Mouse (Mus musculus) intestine, embryonic 16.5 days (tissue): ENCODE results near the gene Zbtb12. TPM values are rescaled to one million over a fixed set of nuclear protein-coding genes. Genes with fewer than 3 reads are reported as not detected.
A peak's percentile ranks its signal among the peaks of the same experiment; 100 is the strongest.

Experiments
- ATAC-seq: fragments of 200-750 bp; cut with Nextera tagmentation; 2 replicates; pipeline ENCODE4 v1.8.0; 2017; ENCODE audit warnings: moderate TSS enrichment, moderate library complexity
- H3K27ac ChIP-seq: fragments of 300-500 bp; sonication (generic); 2 replicates; pipeline ENCODE4 v1.5.1; 2014; ENCODE audit warnings: mild to moderate bottlenecking, low read length
- H3K27me3 ChIP-seq: fragments of 300-500 bp; sonication (generic); replicated peaks from 2 replicates; pipeline ENCODE4 v1.6.1; 2014; ENCODE audit warnings: low read length, control low read depth, mixed read lengths; ENCODE audit not compliant: control insufficient read depth, insufficient read depth
- H3K36me3 ChIP-seq: fragments of 300-500 bp; sonication (generic); 2 replicates; pipeline ENCODE4 v1.6.1; 2014; ENCODE audit warnings: low read length, control low read depth; ENCODE audit not compliant: control insufficient read depth, insufficient read depth
- H3K4me1 ChIP-seq: fragments of 300-500 bp; sonication (generic); 2 replicates; pipeline ENCODE4 v1.6.1; 2014; ENCODE audit warnings: low read length, control low read depth, mixed read lengths; ENCODE audit not compliant: control insufficient read depth, insufficient read depth
- H3K4me2 ChIP-seq: fragments of 300-500 bp; sonication (generic); 2 replicates; pipeline ENCODE4 v1.6.1; 2014; ENCODE audit warnings: low read depth, low read length, control low read depth
- H3K4me3 ChIP-seq: fragments of 300-500 bp; sonication (generic); 2 replicates; pipeline ENCODE4 v1.5.1; 2014; ENCODE audit warnings: mild to moderate bottlenecking, low read length
- H3K9ac ChIP-seq: fragments of 300-500 bp; sonication (generic); 2 replicates; pipeline ENCODE4 v1.6.1; 2014; ENCODE audit warnings: low read depth, low read length
- H3K9me3 ChIP-seq: fragments of 300-500 bp; sonication (generic); 2 replicates; pipeline ENCODE4 v1.6.1; 2016; ENCODE audit warnings: low read length, control low read depth; ENCODE audit not compliant: control insufficient read depth
- WGBS: fragments of 180-500 bp; shearing (Covaris S2); extraction: QIAGEN DNeasy Blood & Tissue Kit; methylation state at CpG from one replicate; pipeline ENCODE4 v1.1.7; 2014; 5-methylcytosine and 5-hydroxymethylcytosine counted together
- polyA plus RNA-seq: library from polyadenylated mRNA; unstranded; fragments of >200 nt; fragmentation: Nextera tagmentation; extraction: Ambion mirVana; gene quantifications from 2 replicates; pipeline ENCODE4 v1.2.1, GENCODE M21; 2015

Gene Zbtb12
- polyA plus RNA-seq, 1 experiment from 2014 or later, result 1.7 TPM

DNA sequence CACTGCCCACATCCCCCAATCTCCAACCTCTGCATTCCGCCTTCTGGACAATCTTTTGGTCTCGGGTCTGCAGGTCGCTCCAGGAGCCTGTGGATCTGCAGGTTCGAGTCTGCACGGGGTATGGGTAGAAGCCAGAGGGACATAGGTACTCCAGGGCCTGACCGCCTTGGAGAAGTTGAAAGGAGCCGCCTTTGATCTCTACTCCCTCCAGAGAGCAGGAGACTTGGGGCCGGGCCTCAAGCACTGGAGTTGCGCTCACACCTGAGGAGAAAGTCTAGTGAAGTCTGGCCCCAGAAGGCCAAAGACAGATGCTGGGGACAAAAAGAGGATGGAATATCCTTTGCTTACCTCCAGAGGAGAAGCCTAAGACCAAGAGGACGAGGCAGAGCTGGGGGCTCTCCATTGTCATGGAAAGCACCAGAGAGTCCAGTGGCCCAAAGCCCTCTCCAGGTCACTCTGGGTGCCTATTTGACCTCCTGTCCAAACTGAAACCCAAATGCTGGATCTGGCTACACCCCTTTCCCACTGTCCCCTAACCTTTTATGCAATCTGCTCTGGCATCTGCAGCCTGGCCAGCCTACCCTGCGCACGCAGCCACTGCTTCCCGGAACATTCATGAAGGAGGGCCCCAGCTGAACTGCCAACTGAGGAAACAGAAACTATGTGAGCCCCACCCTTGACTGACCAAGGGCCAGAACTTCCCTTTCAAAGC lies 17.4 kb upstream of the Zbtb12 start:
- H3K4me1 ChIP-seq, result peaks cover 7% of the 10 kb centered on the region; the same call in 1 of the 2 replicates
- peak; percentile 77 for ATAC-seq
- no peaks in the 10 kb centered on the region for H3K27me3 ChIP-seq
- peak overlapping the region; percentile 63 for H3K9ac ChIP-seq
- peak overlapping the region; percentile 55 for H3K4me2 ChIP-seq
- peak overlapping the region; percentile 89 for H3K27ac ChIP-seq
- 55% methylated on average over 13 of the region's 13 CpGs for WGBS
- no peaks in the 10 kb centered on the region; the same call in 1 of the 2 replicates for H3K36me3 ChIP-seq
- H3K4me3 ChIP-seq, result peak overlapping the region; percentile 40
- no peaks in the 10 kb centered on the region for H3K9me3 ChIP-seq

DNA sequence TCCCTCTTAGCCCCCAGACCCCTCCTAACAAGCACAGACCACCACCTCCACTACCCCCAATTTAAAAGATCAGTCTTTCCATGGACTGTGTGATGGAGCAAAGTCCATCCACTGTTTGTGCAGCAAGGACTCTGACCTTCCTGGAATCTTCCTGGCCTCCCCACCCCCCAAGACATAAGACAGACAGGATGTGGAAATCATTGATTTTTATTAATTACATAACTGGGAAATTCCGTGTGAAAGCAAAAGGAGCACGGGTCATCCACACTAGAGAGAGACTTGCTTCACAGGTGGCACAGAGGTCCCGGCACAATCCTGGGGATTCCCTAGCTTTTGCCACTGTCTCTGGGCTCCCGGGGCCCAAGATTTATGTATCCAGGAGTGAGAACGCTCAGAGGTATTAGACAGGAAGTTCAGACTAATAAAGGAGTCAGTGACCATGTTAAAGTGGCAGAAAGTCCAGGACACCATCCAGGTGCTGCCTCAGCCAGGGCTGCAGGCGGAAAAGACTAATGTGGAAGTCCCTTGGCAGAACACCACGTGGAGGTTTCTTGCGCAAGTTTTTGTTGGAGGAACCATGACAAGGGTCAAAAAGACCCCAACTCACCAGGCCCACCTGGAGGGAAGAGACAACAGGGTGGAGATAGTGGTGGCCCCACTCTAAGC lies 16.7 kb upstream of the Zbtb12 start, which contains the start of gene Cfb:
Gene Cfb (minus strand): TSS at position 103 of the 666 bp plus-strand sequence.
- H3K4me1 ChIP-seq, result peaks cover 9% of the 10 kb centered on the region; the same call in 1 of the 2 replicates
- H3K4me2 ChIP-seq, result peak within 1 kb of the TSS; percentile 55
- ATAC-seq, result peak; percentile 86
- H3K27me3 ChIP-seq, result no peaks in the 10 kb centered on the region
- H3K9ac ChIP-seq, result peak within 1 kb of the TSS; percentile 63
- H3K4me3 ChIP-seq, result peak within 1 kb of the TSS; percentile 40
- H3K36me3 ChIP-seq, result no peaks in the 10 kb centered on the region; the same call in 1 of the 2 replicates
- 39% methylated on average over 8 of the region's 8 CpGs for whole genome bisulfite sequencing
- H3K27ac ChIP-seq, result peak within 1 kb of the TSS; percentile 89
- H3K9me3 ChIP-seq, result no peaks in the 10 kb centered on the region

GRCm38 (mm10) chr17:34865981-34866380 lies 13.3 kb upstream of the Zbtb12 start:
- no peak overlapping the region for H3K4me2 ChIP-seq
- H3K36me3 ChIP-seq, result no peaks in the 10 kb centered on the region
- H3K27me3 ChIP-seq, result no peaks in the 10 kb centered on the region
- H3K9me3 ChIP-seq, result no peaks in the 10 kb centered on the region
- no peak overlapping the region for H3K4me3 ChIP-seq
- peak overlapping the region; percentile 10; the same call in 1 of the 2 replicates for H3K27ac ChIP-seq
- peaks cover 10% of the 10 kb centered on the region; the same call in 1 of the 2 replicates for H3K4me1 ChIP-seq
- H3K9ac ChIP-seq, result no peak overlapping the region
- no peak for ATAC-seq
- WGBS, result 51% methylated on average over 7 of the region's 7 CpGs

GRCm38 (mm10) chr17:34874321-34874720 lies 5.0 kb upstream of the Zbtb12 start:
- no peak overlapping the region for H3K27ac ChIP-seq
- 86% methylated on average over 6 of the region's 6 CpGs for WGBS
- no peak for ATAC-seq
- no peaks in the 10 kb centered on the region for H3K36me3 ChIP-seq
- H3K9me3 ChIP-seq, result no peaks in the 10 kb centered on the region
- H3K9ac ChIP-seq, result no peak overlapping the region
- no peak overlapping the region for H3K4me3 ChIP-seq
- H3K27me3 ChIP-seq, result no peaks in the 10 kb centered on the region
- H3K4me1 ChIP-seq, result no peaks in the 10 kb centered on the region
- no peak overlapping the region for H3K4me2 ChIP-seq

- Histone ChIP-seq H3K4me2 (peak overlapping the region; percentile 50), H3K4me3 (peak overlapping the region; percentile 35), H3K4me1 (0 out of 2 replicates have a peak, but pooled peaks cover 2% of the 10 kb centered on the region), H3K27ac (no peak overlapping the region), H3K27me3 (no peaks in the 10 kb centered on the region; the same call in 1 of the 2 replicates), H3K9me3 (no peaks in the 10 kb centered on the region), H3K36me3 (no peaks in the 10 kb centered on the region), H3K9ac (peak overlapping the region; percentile 49)
- peak; percentile 19; the same call in 1 of the 2 replicates for ATAC-seq
Observed at GRCm38 (mm10) chr17:34881166-34881565, 1.9 kb downstream of the Zbtb12 start.

DNA sequence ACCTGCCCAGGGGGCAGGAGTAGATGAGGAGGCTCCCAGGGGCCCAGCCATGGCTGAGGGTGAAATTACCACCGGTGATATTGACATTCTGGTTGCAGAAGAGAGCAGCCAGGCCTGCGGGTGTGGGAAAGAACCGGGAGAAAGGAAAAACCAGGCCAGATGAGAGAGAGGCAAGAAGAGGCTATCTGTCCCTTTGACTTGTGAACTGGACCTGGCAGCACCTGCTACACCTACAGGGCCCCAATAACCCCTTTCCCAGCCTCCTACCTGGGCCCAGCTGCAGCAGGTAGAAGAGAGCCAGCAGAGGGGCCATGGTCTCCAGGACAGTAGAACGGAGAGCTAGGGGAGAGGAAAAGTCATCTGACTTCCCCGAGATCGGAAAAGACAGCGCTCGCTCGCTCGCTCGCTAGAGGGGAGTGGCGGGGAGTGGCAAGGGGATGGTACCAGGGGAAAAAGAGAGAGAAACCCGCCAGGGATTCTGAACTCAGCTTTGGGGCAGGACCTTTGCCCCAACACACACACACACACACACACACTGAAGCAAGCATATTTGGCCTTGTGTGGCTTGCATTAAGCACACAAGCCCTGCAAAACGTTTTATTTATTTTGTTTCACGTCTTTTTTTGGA lies 2.5 kb downstream of the Zbtb12 start, which contains the start of gene Gm20547:
Gene Gm20547 (minus strand): TSS at position 360 of the 628 bp plus-strand sequence.
- Histone ChIP-seq H3K4me3 (peak within 1 kb of the TSS; percentile 35), H3K9me3 (no peaks in the 10 kb centered on the region), H3K36me3 (no peaks in the 10 kb centered on the region), H3K27ac (peak within 1 kb of the TSS; percentile 36), H3K9ac (peak within 1 kb of the TSS; percentile 49), H3K4me1 (0 out of 2 replicates have a peak, but pooled peaks cover 2% of the 10 kb centered on the region), H3K27me3 (no peaks in the 10 kb centered on the region; the same call in 1 of the 2 replicates), H3K4me2 (peak within 1 kb of the TSS; percentile 50)
- peak; percentile 69 for ATAC-seq
- 6% methylated on average over 15 of the region's 15 CpGs for WGBS

DNA sequence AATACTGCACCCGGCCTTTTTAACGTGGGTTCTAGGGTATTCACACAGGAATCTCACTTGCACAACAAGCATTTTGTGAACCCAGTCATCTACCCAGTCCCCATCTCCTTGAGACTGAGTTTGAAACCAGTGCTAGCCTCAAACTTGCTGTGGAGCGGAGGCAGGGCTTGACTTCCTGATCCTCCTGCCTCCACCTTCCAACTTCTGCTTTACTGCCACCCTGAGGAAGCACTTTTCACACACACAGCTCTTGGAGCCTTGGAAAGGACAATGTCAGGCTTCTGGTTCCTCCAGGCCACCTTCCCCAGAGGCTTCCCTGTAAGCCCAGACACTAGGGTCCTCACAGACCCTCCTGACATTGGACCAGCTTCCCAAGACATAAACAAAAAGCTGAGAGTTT lies 4.0 kb downstream of the Zbtb12 start:
- Histone ChIP-seq H3K4me2 (no peak overlapping the region), H3K4me3 (no peak overlapping the region), H3K27ac (no peak overlapping the region), H3K36me3 (no peaks in the 10 kb centered on the region), H3K4me1 (0 out of 2 replicates have a peak, but pooled peaks cover 2% of the 10 kb centered on the region), H3K9ac (no peak overlapping the region), H3K27me3 (no peaks in the 10 kb centered on the region; the same call in 1 of the 2 replicates), H3K9me3 (no peaks in the 10 kb centered on the region)
- WGBS, result 56% methylated on average over 3 of the region's 3 CpGs
- ATAC-seq, result no peak

DNA sequence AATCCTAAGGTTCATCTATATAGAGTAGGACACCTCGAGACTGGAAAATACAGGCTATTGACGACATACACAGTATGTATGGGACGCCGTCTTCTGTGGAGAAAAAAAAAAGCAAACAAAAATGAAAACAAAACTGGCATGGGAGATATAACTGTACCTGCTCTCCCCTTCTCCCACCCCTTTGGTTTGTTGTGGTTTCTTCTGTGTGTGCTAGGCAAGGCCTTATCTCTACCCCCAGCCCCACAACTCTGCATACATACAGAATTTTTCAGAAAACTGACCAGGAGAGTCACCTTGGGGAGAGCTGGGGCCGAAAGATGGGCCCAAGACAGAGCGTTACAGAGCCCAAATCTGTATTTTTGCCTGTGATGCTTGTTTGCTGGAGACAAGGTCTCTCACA lies 5.4 kb downstream of the Zbtb12 start:
- H3K4me1 ChIP-seq, result 0 out of 2 replicates have a peak, but pooled peaks cover 2% of the 10 kb centered on the region
- H3K4me2 ChIP-seq, result no peak overlapping the region
- no peak overlapping the region for H3K9ac ChIP-seq
- no peaks in the 10 kb centered on the region for H3K36me3 ChIP-seq
- H3K27me3 ChIP-seq, result no peaks in the 10 kb centered on the region; the same call in 1 of the 2 replicates
- H3K4me3 ChIP-seq, result no peak overlapping the region
- 85% methylated on average over 6 of the region's 6 CpGs for WGBS
- no peaks in the 10 kb centered on the region for H3K9me3 ChIP-seq
- no peak overlapping the region for H3K27ac ChIP-seq
- ATAC-seq, result no peak

GRCm38 (mm10) chr17:34885615-34886014 lies 6.3 kb downstream of the Zbtb12 start:
- H3K4me3 ChIP-seq, result no peak overlapping the region
- H3K27ac ChIP-seq, result no peak overlapping the region
- WGBS, result 72% methylated on average over 3 of the region's 3 CpGs
- no peak overlapping the region for H3K4me2 ChIP-seq
- H3K9ac ChIP-seq, result no peak overlapping the region
- H3K9me3 ChIP-seq, result no peaks in the 10 kb centered on the region
- ATAC-seq, result no peak
- no peaks in the 10 kb centered on the region; the same call in 1 of the 2 replicates for H3K27me3 ChIP-seq
- 0 out of 2 replicates have a peak, but pooled peaks cover 2% of the 10 kb centered on the region for H3K4me1 ChIP-seq
- no peaks in the 10 kb centered on the region for H3K36me3 ChIP-seq
